Mouse (Mus musculus) granulocyte monocyte progenitor cell, adult 5-6 weeks (primary cell): ENCODE results near the gene Tceal7. TPM values are rescaled to one million over a fixed set of nuclear protein-coding genes. Genes with fewer than 3 reads are reported as not detected.

Source experiments
- ATAC-seq: replicated peaks from 2 replicates; pipeline ENCODE4 v1.8.0; 2016; ENCODE audit warnings: mild to moderate bottlenecking, moderate TSS enrichment, inconsistent platforms; ENCODE audit not compliant: poor library complexity, severe bottlenecking
- total RNA-seq, 2 experiments: library from RNA; stranded (forward) in 1 of 2; stranded (reverse) in 1 of 2; fragments of 200-712, 200-1000 nt in 1 of 2; fragments of >200 nt in 1 of 2; fragmentation: Nextera tagmentation in 1 of 2; gene quantifications; 2 replicates each; pipeline ENCODE4 v1.2.3; 2014 to 2017

The Tceal7 gene
- total RNA-seq (2014; fragmentation: Nextera tagmentation), result not detected in 2 replicates
- not detected in 2 replicates for total RNA-seq (2017)

GRCm38 (mm10) chrX:136214729-136215677 is at the start of gene Tceal7, which contains the start of gene Bex1:
Gene Tceal7 (plus strand): TSS chrX:136214779.
Gene Bex1 (minus strand): TSS chrX:136215513.
- peak; percentile 82 for ATAC-seq

GRCm38 (mm10) chrX:136170625-136171024 is 44.0 kb upstream of the Tceal7 start:
- ATAC-seq, result no peak

- ATAC-seq, result peak; percentile 31
Observed at GRCm38 (mm10) chrX:136171189-136172117, 43.1 kb upstream of the Tceal7 start.

- ATAC-seq, result peak; percentile 99
Observed at GRCm38 (mm10) chrX:136172118-136172551, 42.4 kb upstream of the Tceal7 start, which contains the start of gene Tceal8. Gene Tceal8 (minus strand): TSS chrX:136172342.

- no peak for ATAC-seq
Observed at GRCm38 (mm10) chrX:136172786-136173185, 41.8 kb upstream of the Tceal7 start.

- peak; percentile 95 for ATAC-seq
Observed at GRCm38 (mm10) chrX:136180897-136181553, 33.6 kb upstream of the Tceal7 start.

- no peak for ATAC-seq
Observed at GRCm38 (mm10) chrX:136183107-136183506, 31.5 kb upstream of the Tceal7 start.

- ATAC-seq, result no peak
Observed at GRCm38 (mm10) chrX:136195193-136195944, 19.2 kb upstream of the Tceal7 start.

- peak; percentile 79 for ATAC-seq
Observed at GRCm38 (mm10) chrX:136196873-136197272, 17.7 kb upstream of the Tceal7 start.

GRCm38 (mm10) chrX:136203257-136203656 is 11.3 kb upstream of the Tceal7 start:
- no peak for ATAC-seq

- ATAC-seq, result peak; percentile 77
Observed at GRCm38 (mm10) chrX:136203664-136204066, 10.9 kb upstream of the Tceal7 start, which contains the start of gene Tceal5. Gene Tceal5 (minus strand): TSS chrX:136203876.

GRCm38 (mm10) chrX:136204406-136204805 is 10.2 kb upstream of the Tceal7 start:
- ATAC-seq, result no peak

- ATAC-seq, result no peak
Observed at GRCm38 (mm10) chrX:136213396-136213795, 1.2 kb upstream of the Tceal7 start.

- ATAC-seq, result no peak
Observed at GRCm38 (mm10) chrX:136216303-136216702, 1.7 kb downstream of the Tceal7 start.

GRCm38 (mm10) chrX:136223714-136224113 is 9.1 kb downstream of the Tceal7 start:
- ATAC-seq, result no peak

GRCm38 (mm10) chrX:136227768-136228167 is 13.2 kb downstream of the Tceal7 start:
- ATAC-seq, result no peak

- peak; percentile 58; the same call in 1 of the 2 replicates for ATAC-seq
Observed at GRCm38 (mm10) chrX:136238118-136238517, 23.5 kb downstream of the Tceal7 start.

GRCm38 (mm10) chrX:136243181-136243580 is 28.6 kb downstream of the Tceal7 start:
- ATAC-seq, result peak; percentile 52
